In genomic region chr13:64105690-64106089, GRCm38 (mm10) we compare ENCODE assay signal across 24 mouse cellular contexts. TPM values are rescaled to one million over a fixed set of nuclear protein-coding genes. Genes with fewer than 3 reads are reported as not detected.
DNase-seq lines count a peak whose midpoint lies in the region; ATAC-seq and TF ChIP-seq lines count a peak whose summit lies in the region.
"Had no signal": no experiment of that assay in that cellular context is flagged by ENCODE, and none has a peak within 500 bp of the region (broad histone marks: within the 10 kb centered on the region; RNA-seq: fewer than 3 reads in every experiment).

No protein-coding gene starts in this region.

- no peaks in the 10 kb centered on the region for H3K9me3 ChIP-seq in kidney, embryonic 15.5 days (replicated peaks)
- H3K9me3 ChIP-seq in kidney, postnatal 0 days (replicated peaks; ENCODE audit: low read length): no peaks in the 10 kb centered on the region
- no peaks in the 10 kb centered on the region for H3K9me3 ChIP-seq in stomach, embryonic 15.5 days
- H3K9me3 ChIP-seq: forebrain, embryonic 12.5 days; limb, embryonic 13.5 days had no signal

- H3K27ac ChIP-seq in kidney, embryonic 15.5 days: no peak overlapping the region
- no peak overlapping the region for H3K27ac ChIP-seq in kidney, postnatal 0 days
- no peak overlapping the region for H3K27ac ChIP-seq in stomach, embryonic 15.5 days
- H3K27ac ChIP-seq: forebrain, embryonic 12.5 days; layer of hippocampus, adult 2 months; left cerebral cortex, adult 2 months; limb, embryonic 13.5 days had no signal

- DNase-seq in kidney, adult 18-20 months: peak; percentile 20
- peak; percentile 45 for DNase-seq in Muller cell, postnatal 12 days (ENCODE audit: inconsistent ontology term)
- DNase-seq in kidney, postnatal 0 days (ENCODE audit: low spot score): no peak
- DNase-seq in left cerebral cortex, adult 8-10 months (ENCODE audit: low spot score in 2 of 2): no peak
- no peak for DNase-seq in cerebellum, postnatal 10 days
- no peak for DNase-seq in testis, postnatal 10 days (ENCODE audit: low spot score)
- DNase-seq: cerebellum, adult 2 months; gastrocnemius, postnatal 25 days; right cerebral cortex, adult 18-20 months; thymus, postnatal 4 days had no signal

- no peak overlapping the region for H3K4me2 ChIP-seq in kidney, embryonic 15.5 days
- no peak overlapping the region for H3K4me2 ChIP-seq in kidney, postnatal 0 days (ENCODE audit: low read length)
- no peak overlapping the region for H3K4me2 ChIP-seq in stomach, embryonic 15.5 days
- H3K4me2 ChIP-seq: forebrain, embryonic 12.5 days; heart, embryonic 11.5 days; limb, embryonic 13.5 days; midbrain, embryonic 11.5 days had no signal

- no peak overlapping the region for H3K9ac ChIP-seq in kidney, embryonic 15.5 days
- no peak overlapping the region for H3K9ac ChIP-seq in kidney, postnatal 0 days (ENCODE audit: low read depth, low read length)
- no peak overlapping the region for H3K9ac ChIP-seq in stomach, embryonic 15.5 days
- H3K9ac ChIP-seq: forebrain, embryonic 12.5 days; limb, embryonic 13.5 days had no signal

- ATAC-seq in kidney, embryonic 15.5 days (replicated peaks; ENCODE audit: low FRiP score): no peak
- peak; percentile 59; the same call in 1 of the 2 replicates for ATAC-seq in kidney, postnatal 0 days (replicated peaks; ENCODE audit: low FRiP score, low read depth)
- peak; percentile 81 for ATAC-seq in stomach, embryonic 15.5 days (ENCODE audit: insufficient read depth, low FRiP score, low read depth)
- ATAC-seq: hindbrain, embryonic 16.5 days had no signal

- no peak for TF ChIP-seq CTCF in kidney, postnatal 0 days (IDR thresholded peaks at IDR 0.05; ENCODE audit: low read depth)

- H3K36me3 ChIP-seq in kidney, embryonic 15.5 days: no peaks in the 10 kb centered on the region
- no peaks in the 10 kb centered on the region for H3K36me3 ChIP-seq in kidney, postnatal 0 days (ENCODE audit: insufficient read depth, low read length)
- no peaks in the 10 kb centered on the region; the same call in 1 of the 2 replicates for H3K36me3 ChIP-seq in stomach, embryonic 15.5 days
- H3K36me3 ChIP-seq: forebrain, embryonic 12.5 days; limb, embryonic 13.5 days had no signal

- H3K4me1 ChIP-seq in kidney, embryonic 15.5 days: peaks cover 10% of the 10 kb centered on the region
- peaks cover 4% of the 10 kb centered on the region; the same call in 1 of the 2 replicates for H3K4me1 ChIP-seq in kidney, postnatal 0 days (replicated peaks; ENCODE audit: insufficient read depth, low read length)
- H3K4me1 ChIP-seq in stomach, embryonic 15.5 days: no peaks in the 10 kb centered on the region; the same call in 1 of the 2 replicates

- H3K27me3 ChIP-seq in kidney, embryonic 15.5 days: no peaks in the 10 kb centered on the region
- no peaks in the 10 kb centered on the region for H3K27me3 ChIP-seq in kidney, postnatal 0 days (ENCODE audit: insufficient read depth, low read length)
- H3K27me3 ChIP-seq in stomach, embryonic 15.5 days (replicated peaks): no peaks in the 10 kb centered on the region
- H3K27me3 ChIP-seq: limb, embryonic 13.5 days had no signal

- WGBS in kidney, embryonic 15.5 days: 72% methylated on average over 3 of the region's 3 CpGs
- 68% methylated on average over 3 of the region's 3 CpGs for WGBS in kidney, postnatal 0 days
- WGBS in stomach, embryonic 15.5 days: 58% methylated on average over 3 of the region's 3 CpGs

- H3K4me3 ChIP-seq in kidney, embryonic 15.5 days (replicated peaks): no peak overlapping the region
- no peak overlapping the region for H3K4me3 ChIP-seq in kidney, postnatal 0 days (replicated peaks; ENCODE audit: low read depth, low read length)
- no peak overlapping the region for H3K4me3 ChIP-seq in stomach, embryonic 15.5 days (replicated peaks)
- H3K4me3 ChIP-seq: forebrain, embryonic 12.5 days; layer of hippocampus, adult 2 months; left cerebral cortex, adult 2 months; limb, embryonic 13.5 days; myocyte had no signal

RNA-seq across cellular contexts. Expression of gene Hsd17b3, which starts 16.7 kb away (rescaled TPM):
- not detected in 2 replicates for polyA plus RNA-seq in kidney, embryonic 15.5 days (2015; fragmentation: Nextera tagmentation; extraction: Ambion mirVana)
- polyA plus RNA-seq in kidney, postnatal 0 days (2015; fragmentation: Nextera tagmentation; extraction: Ambion mirVana): not detected in 2 replicates
- polyA plus RNA-seq in stomach, embryonic 15.5 days (2015; fragmentation: Nextera tagmentation; extraction: Ambion mirVana): not detected in 2 replicates
- total RNA-seq in left cerebral cortex, adult 8-10 months (2022): not detected
- total RNA-seq: gastrocnemius, postnatal 25 days; heart, postnatal 25 days; layer of hippocampus, adult 2 months; left cerebral cortex, adult 2 months; MEL had no signal
- polyA plus RNA-seq: cerebellum, adult 2 months; cortical plate, adult 2 months; embryonic facial prominence, embryonic 14.5 days; forebrain, embryonic 12.5 days; heart, embryonic 11.5 days; hindbrain, embryonic 16.5 days; limb, embryonic 13.5 days; midbrain, embryonic 11.5 days; myocyte had no signal

RNA-seq across cellular contexts. Expression of gene Slc35d2, which starts 23.5 kb away (rescaled TPM):
- polyA plus RNA-seq in kidney, embryonic 15.5 days (2015; fragmentation: Nextera tagmentation; extraction: Ambion mirVana): 3.9 and 4.7 TPM in 2 replicates
- polyA plus RNA-seq in kidney, postnatal 0 days (2015; fragmentation: Nextera tagmentation; extraction: Ambion mirVana): 8.5 and 9.8 TPM in 2 replicates
- 4.6 and 5.4 TPM in 2 replicates for polyA plus RNA-seq in stomach, embryonic 15.5 days (2015; fragmentation: Nextera tagmentation; extraction: Ambion mirVana)
- 1 to 10 TPM in 2 of 4 experiments, under 1 TPM in 2; 0.46 to 2.2 (median 1.2) TPM for total RNA-seq in left cerebral cortex, adult 8-10 months (2022)

RNA-seq across cellular contexts. Expression of gene Zfp367, which starts 47.3 kb away (rescaled TPM):
- polyA plus RNA-seq in kidney, embryonic 15.5 days (2015; fragmentation: Nextera tagmentation; extraction: Ambion mirVana): 17.1 and 17.6 TPM in 2 replicates
- polyA plus RNA-seq in kidney, postnatal 0 days (2015; fragmentation: Nextera tagmentation; extraction: Ambion mirVana): 13.1 and 15.2 TPM in 2 replicates
- polyA plus RNA-seq in stomach, embryonic 15.5 days (2015; fragmentation: Nextera tagmentation; extraction: Ambion mirVana): 22.7 and 23.9 TPM in 2 replicates
- total RNA-seq in left cerebral cortex, adult 8-10 months (2022): 10 to 100 TPM; 24.5 to 27.7 (median 25.8) TPM

RNA-seq across cellular contexts. Expression of gene Habp4, which starts 55.9 kb away (rescaled TPM):
- 26.1 and 27.1 TPM in 2 replicates for polyA plus RNA-seq in kidney, embryonic 15.5 days (2015; fragmentation: Nextera tagmentation; extraction: Ambion mirVana)
- 32.2 and 37.4 TPM in 2 replicates for polyA plus RNA-seq in kidney, postnatal 0 days (2015; fragmentation: Nextera tagmentation; extraction: Ambion mirVana)
- polyA plus RNA-seq in stomach, embryonic 15.5 days (2015; fragmentation: Nextera tagmentation; extraction: Ambion mirVana): 19.5 and 22.8 TPM in 2 replicates
- total RNA-seq in left cerebral cortex, adult 8-10 months (2022): 100 to 1,000 TPM; 194 to 218 (median 205) TPM

Comparison
In these comparisons a context has a peak if more than half of its experiments do, and no peak if none do; other contexts are left out.
1. DNase-seq: peak in kidney, adult 18-20 months (single experiment) and Muller cell, postnatal 12 days (single experiment); none in kidney, postnatal 0 days (single experiment), left cerebral cortex, adult 8-10 months (0 of 2), cerebellum, postnatal 10 days (0 of 2) and testis, postnatal 10 days (single experiment).